Mouse (Mus musculus): ENCODE measurements around the gene Tns1. TPM values are rescaled to one million over a fixed set of nuclear protein-coding genes. Genes with fewer than 3 reads are reported as not detected.

The Tns1 gene
- total and polyA plus RNA-seq, 3 experiments, result 0.11 TPM; not detected in 2

- no peak for DNase-seq (ENCODE audit: low read depth, low spot score)
- no peaks in the 10 kb centered on the region for H3K27me3 ChIP-seq (ENCODE audit: control insufficient read depth in 1 of 2, insufficient read depth in 2 of 2, low read length in 2 of 2)
- H3K4me1 ChIP-seq (ENCODE audit: control insufficient read depth in 1 of 2, insufficient read depth in 2 of 2, low read length in 2 of 2), result no peaks in the 10 kb centered on the region
- no peak for TF ChIP-seq ZNF384 (IDR thresholded peaks at IDR 0.05; ENCODE audit: low read depth, low read length)
- no peak for TF ChIP-seq CHD2 (IDR thresholded peaks at IDR 0.05; ENCODE audit: low read length)
- TF ChIP-seq MYC (IDR thresholded peaks at IDR 0.05; ENCODE audit: low read depth, low read length), result no peak
- no peak for TF ChIP-seq E2F4 (IDR thresholded peaks at IDR 0.05; ENCODE audit: borderline replicate concordance, low read depth, low read length)
- TF ChIP-seq UBTF (IDR thresholded peaks at IDR 0.05; ENCODE audit: borderline replicate concordance, insufficient read depth, low read depth, low read length), result no peak
- TF ChIP-seq NRF1 (IDR thresholded peaks at IDR 0.05; ENCODE audit: insufficient read depth, low read depth, low read length, poor library complexity, severe bottlenecking), result no peak
- no peak for TF ChIP-seq USF1 (IDR thresholded peaks at IDR 0.05; ENCODE audit: low read depth, low read length)
- no peak for TF ChIP-seq RCOR1 (IDR thresholded peaks at IDR 0.05; ENCODE audit: low read depth, low read length)
- no peak for TF ChIP-seq RAD21 (IDR thresholded peaks at IDR 0.05; ENCODE audit: low read depth, low read length)
- TF ChIP-seq MEF2A (IDR thresholded peaks at IDR 0.05; ENCODE audit: extremely low read depth, insufficient replicate concordance, low read depth, low read length, poor library complexity, severe bottlenecking), result no peak
- no peak for TF ChIP-seq MXI1 (IDR thresholded peaks at IDR 0.05; ENCODE audit: low read depth, low read length)
- TF ChIP-seq CHD1 (IDR thresholded peaks at IDR 0.05; ENCODE audit: low read depth, low read length), result no peak
- TF ChIP-seq JUND (IDR thresholded peaks at IDR 0.05; ENCODE audit: low read depth, low read length), result no peak
- no peak for TF ChIP-seq SIN3A (IDR thresholded peaks at IDR 0.05; ENCODE audit: low read length)
- TF ChIP-seq HCFC1 (IDR thresholded peaks at IDR 0.05; ENCODE audit: low read depth, low read length), result no peak
- no peak for TF ChIP-seq MAFK (IDR thresholded peaks at IDR 0.05; ENCODE audit: borderline replicate concordance, low read depth, low read length)
- no peaks in the 10 kb centered on the region for H3K36me3 ChIP-seq (ENCODE audit: control insufficient read depth in 1 of 2, insufficient read depth in 2 of 2, low read length in 2 of 2)
- no peak overlapping the region for H3K4me3 ChIP-seq (ENCODE audit: control insufficient read depth in 1 of 2, insufficient read depth in 1 of 2, low read depth in 2 of 2, low read length in 2 of 2)
- no peaks in the 10 kb centered on the region for H3K79me2 ChIP-seq (ENCODE audit: control insufficient read depth, insufficient read depth, low read length, poor library complexity)
- no peak overlapping the region for H3K27ac ChIP-seq (ENCODE audit: control insufficient read depth, low read depth, low read length)
- H3K9ac ChIP-seq (ENCODE audit: control insufficient read depth, low read depth, low read length, poor library complexity, severe bottlenecking), result no peak overlapping the region
- H3K9me3 ChIP-seq (replicated peaks; ENCODE audit: insufficient read depth, low read length), result no peaks in the 10 kb centered on the region
These were observed 20.4 kb downstream of the Tns1 start for GRCm38 (mm10) chr1:74103654-74104353.

GRCm38 (mm10) chr1:74099001-74099435 lies 25.2 kb downstream of the Tns1 start:
- no peak for DNase-seq (ENCODE audit: low read depth, low spot score)
- TF ChIP-seq EP300 (IDR thresholded peaks at IDR 0.05; ENCODE audit: low read depth in 1 of 2, low read length in 2 of 2) (no peak), SIN3A (IDR thresholded peaks at IDR 0.05; ENCODE audit: low read length) (no peak), POLR2AphosphoS5 (IDR thresholded peaks at IDR 0.05; ENCODE audit: borderline replicate concordance, low read depth, low read length) (no peak), ZNF384 (IDR thresholded peaks at IDR 0.05; ENCODE audit: low read depth, low read length) (no peak)
- H3K4me3 ChIP-seq (ENCODE audit: control insufficient read depth in 1 of 2, insufficient read depth in 1 of 2, low read depth in 2 of 2, low read length in 2 of 2), result no peak overlapping the region
- H3K27me3 ChIP-seq (ENCODE audit: control insufficient read depth in 1 of 2, insufficient read depth in 2 of 2, low read length in 2 of 2), result no peaks in the 10 kb centered on the region
- no peak overlapping the region for H3K9ac ChIP-seq (ENCODE audit: control insufficient read depth, low read depth, low read length, poor library complexity, severe bottlenecking)
- H3K79me2 ChIP-seq (ENCODE audit: control insufficient read depth, insufficient read depth, low read length, poor library complexity), result no peaks in the 10 kb centered on the region
- no peak overlapping the region for H3K27ac ChIP-seq (ENCODE audit: control insufficient read depth, low read depth, low read length)
- H3K9me3 ChIP-seq (replicated peaks; ENCODE audit: insufficient read depth, low read length), result no peaks in the 10 kb centered on the region
- no peaks in the 10 kb centered on the region for H3K36me3 ChIP-seq (ENCODE audit: control insufficient read depth in 1 of 2, insufficient read depth in 2 of 2, low read length in 2 of 2)
- H3K4me1 ChIP-seq (ENCODE audit: control insufficient read depth in 1 of 2, insufficient read depth in 2 of 2, low read length in 2 of 2), result no peaks in the 10 kb centered on the region
